Mouse (Mus musculus): ENCODE measurements around the gene Por.

DNA sequence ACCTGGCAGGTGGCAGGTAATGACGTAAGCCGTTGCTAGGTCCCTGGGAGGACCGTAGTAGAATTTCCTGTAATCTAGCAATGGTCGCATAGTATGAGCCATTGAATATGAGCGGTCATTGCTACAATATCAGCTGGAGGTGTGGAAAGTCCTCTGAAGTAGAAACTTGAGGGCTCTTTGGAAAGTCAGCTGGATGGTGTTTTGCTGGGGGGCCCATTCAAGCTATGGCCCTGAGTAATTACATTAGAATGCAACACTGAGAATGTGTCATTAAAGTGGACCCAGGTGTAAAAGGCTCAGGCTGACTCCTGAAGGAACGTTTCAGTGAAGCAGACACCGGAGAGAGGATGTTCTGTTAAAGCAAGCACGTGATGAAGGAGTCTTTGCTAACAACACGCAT is 49.3 kb upstream of the Por start:
- TF ChIP-seq CTCF (IDR thresholded peaks at IDR 0.05; ENCODE audit: low read depth) (no peak), EP300 (IDR thresholded peaks at IDR 0.05; ENCODE audit: low read depth) (no peak)

Data from heart, postnatal 0 days (tissue).